Mouse (Mus musculus): ENCODE measurements at regions not wholly inside any gene's neighbourhood (a gene's known extent, or its start where the extent isn't known, plus 50 kb on each side); places are given as distances from the start of the nearest gene placed in this dataset.

DNA sequence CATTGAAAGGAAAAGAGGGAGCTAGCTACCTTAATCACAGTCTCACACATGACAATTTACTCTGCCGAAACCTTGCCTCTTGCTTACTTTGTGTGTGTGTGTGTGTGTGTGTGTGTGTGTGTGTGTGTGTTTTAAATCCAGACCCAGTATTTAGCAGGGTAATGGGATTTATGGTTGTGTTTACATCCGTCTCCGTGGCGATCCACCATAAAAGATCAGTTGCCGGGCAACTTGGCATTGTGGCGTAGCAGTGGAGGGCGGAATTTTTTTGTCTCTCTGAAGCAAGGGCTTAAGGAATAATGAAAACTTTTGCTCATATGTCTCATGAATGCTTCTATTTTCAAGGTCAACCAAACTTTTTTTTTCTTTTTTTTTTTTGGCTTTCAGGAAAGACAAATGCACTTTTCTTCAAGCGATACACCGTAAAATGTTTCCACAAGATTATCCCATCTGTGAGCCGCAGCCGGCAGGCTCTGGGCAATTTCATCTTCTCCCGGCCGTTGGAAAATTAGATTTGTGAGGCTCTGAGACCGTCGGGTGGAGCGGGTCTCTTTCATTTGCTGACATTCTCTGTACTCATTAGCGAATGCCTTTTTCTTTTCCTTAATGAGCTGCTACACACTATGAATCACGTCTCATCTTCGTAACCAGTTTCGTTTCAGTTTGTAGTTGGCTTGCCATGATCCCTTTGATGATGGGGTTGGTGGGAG is 53.9 kb upstream of the Ptch1 start:
- ATAC-seq (ENCODE audit: poor library complexity, severe bottlenecking), result no peak

DNA sequence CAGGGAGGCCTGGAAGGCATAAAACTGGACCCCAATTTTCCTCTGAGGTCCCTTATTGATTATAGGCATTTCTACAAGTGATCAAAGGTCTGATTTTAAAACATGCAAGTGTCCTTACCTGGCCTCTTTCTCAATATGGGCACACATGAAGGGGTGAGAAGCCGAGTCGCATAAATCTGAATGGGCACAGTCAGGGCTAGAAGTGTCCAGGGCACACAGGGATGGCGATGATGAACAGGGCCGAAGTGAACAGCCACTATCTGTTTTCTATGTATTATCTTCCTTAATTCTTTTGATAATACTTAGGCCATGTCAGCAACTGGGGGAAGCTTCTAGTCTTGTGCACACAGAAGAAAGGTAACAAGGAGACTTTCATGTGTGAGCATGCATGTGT is 54.5 kb upstream of the Ptch1 start:
- ATAC-seq (ENCODE audit: poor library complexity, severe bottlenecking), result no peak

DNA sequence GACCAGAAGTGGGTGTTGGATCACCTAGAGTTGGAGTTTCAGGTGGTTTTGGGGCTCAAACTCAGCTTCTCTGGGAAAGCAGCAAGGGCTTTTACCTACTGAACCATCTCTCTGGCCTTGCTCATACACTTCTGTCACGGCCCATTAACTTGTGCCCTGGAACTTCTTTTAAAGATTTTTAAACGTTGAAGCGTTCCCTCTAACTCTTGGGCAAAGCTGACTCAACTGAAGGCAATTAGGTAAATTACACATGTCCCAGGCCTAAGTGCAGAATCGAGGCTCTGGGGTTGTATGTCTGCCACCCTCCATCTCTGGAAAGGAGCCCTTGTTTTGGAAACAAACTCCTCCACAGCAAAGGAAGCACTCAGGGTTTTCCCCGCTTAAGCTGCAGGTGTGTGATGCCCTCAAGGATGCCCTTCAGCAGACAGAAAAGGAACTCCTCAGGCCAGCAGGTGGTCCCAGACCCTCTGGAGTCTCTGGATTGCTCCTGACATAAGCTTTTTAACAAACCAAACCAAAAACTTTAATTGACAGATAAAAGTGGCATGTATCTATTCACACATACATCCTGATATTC is 58.5 kb upstream of the Ptch1 start:
- ATAC-seq (ENCODE audit: poor library complexity, severe bottlenecking), result no peak

DNA sequence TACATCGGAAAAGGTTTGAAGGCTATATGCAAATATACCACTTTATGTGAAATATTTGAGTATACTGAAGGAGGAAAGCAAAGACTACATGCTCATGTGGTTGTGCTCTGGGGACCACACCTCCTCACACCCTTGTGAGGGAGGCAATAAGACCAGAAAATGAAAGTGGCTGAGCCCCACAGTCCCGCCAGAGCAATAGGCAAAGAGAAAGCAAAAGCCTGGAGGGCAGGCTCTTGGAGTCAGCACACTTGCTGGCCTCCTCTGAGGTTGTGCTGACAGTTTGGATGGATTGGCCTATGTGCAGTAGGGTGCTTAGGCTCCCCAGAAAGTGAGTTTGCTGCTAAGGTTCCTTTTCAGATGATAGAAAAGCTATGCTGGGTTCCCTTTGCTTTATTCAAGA is 60.9 kb upstream of the Ptch1 start:
- no peak for ATAC-seq (ENCODE audit: poor library complexity, severe bottlenecking)

DNA sequence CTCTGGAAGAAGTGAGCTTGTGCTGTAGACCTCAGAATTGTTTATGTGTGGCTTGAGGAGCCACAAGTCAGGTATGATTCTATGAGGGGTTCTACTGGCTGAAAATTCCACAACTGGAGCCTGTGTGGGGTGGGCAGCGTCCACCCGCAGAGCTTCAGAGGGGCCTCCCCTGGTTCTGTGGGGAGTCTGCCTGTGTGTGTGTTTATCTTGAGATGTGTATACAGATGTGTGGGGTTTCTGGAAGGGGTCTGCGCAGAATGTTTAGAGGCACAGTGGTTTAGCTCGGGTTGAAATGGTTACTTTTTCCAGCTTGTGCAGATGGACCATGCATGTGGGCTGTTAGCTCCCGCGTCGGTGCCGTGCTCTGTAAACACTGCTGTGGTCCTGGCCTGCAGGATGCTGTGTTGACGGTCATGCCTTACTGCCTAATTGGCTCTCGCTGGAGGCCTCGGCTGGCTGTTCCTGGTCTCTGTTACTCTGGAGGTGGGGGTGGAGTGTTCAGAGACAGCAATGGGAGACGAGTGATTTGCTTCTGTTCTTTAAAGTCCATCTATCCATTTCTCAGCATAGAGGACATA is 68.3 kb upstream of the Ptch1 start:
- ATAC-seq (ENCODE audit: poor library complexity, severe bottlenecking), result no peak

DNA sequence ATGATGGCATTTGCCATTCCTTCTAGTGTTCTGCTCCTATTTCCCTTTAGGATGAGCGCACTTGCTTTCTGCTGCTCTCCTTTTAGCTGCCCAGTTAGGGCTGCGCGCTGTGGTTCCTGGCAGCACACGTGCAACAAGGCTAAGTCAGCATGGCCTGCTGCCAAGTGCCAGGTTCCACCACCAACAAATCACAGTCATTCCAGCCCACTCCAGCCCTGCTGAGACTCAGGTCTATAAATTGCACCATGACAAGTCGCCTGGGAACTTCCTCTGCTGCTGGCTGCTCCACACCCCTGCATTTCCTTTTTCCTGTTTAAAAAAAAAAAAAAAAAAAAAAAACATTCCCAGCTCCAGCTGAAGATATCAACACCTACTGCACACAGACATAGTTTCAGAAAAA is 69.2 kb upstream of the Ptch1 start:
- ATAC-seq (ENCODE audit: poor library complexity, severe bottlenecking), result no peak

DNA sequence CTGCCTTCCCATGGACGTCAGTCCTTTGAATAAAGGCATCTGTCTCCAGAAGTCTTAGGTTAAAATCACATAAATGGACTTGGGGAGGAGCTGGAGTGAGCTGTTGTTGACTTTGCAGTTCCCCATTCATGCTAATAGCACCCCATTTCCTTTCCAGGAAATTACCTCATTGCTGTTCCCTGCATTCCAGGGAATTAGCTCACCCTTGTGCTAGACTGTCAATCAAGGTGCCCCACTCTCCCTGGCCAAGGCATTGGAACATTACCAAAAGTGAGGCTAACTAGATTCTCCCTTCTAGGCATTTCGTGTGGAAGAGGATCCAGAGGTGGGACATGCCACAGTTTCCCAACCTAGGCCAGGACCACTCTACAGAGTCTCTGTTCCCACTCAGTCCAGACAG is 70.0 kb upstream of the Ptch1 start:
- no peak for ATAC-seq (ENCODE audit: poor library complexity, severe bottlenecking)

DNA sequence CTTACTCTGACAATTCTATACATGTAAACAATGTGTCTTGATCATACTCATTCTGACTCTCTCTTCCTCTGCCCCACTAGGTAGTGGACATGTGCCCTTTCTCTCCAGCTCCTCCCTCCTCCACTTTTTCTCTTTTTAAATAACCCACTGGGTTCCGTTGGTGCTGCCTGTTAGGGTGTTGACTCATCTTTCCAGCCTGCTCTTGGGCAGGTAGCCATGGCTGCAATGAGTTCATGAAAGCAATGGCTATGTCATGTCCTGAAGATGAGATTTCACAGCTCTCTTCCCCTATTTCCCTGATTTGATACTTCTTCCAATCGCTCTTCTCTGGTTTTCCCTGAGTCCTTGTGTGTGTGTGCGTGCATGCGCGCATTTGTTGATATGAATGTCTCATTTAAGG is 70.9 kb upstream of the Ptch1 start:
- no peak for ATAC-seq (ENCODE audit: poor library complexity, severe bottlenecking)

DNA sequence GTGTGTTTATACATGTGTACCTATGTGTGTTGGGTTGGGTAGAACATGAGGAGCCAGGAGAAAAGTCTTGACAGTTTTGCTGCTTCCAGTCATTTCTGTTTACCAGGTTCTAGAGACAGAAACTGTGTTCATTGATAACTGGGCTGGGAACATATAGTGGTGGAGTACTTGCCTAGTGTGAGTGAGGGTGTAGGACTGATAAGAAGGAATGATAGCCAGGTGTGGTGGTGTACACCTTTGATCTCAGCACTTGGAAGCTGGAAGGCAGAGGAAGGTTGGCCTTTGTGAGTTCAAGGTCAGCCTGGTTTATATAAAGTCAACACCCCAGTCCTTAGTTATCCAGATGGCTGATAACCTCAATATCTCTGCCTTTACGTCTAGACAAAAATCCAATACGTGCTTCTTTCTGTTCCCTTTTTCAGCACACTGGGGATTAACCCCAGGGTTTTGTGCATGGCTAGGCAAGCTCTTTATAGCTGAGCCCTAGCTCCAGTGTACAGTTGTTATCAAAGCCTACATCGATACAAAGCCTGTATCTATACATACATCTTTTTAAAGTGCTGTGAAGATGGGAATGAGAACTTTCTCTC is 75.8 kb upstream of the Ptch1 start:
- no peak for ATAC-seq (ENCODE audit: poor library complexity, severe bottlenecking)

DNA sequence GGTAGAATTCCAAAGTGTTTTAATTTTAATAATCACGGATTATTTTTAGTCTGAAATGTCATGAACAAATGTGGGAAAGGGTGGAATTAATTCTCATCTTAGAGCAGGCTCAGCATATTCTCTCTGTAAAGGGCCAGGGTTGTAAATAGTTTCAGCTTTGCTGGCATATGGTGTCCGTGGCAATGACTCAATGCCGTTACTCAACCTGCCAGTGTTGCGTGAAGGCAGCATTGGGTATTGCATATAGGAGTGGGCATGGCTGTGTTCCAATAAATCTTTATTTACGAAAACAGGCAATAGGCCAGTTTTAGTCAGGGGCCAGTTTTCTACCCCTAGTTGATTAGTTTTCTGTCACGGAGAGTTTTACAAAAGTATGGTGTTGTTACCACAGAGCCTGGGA is 81.1 kb upstream of the Ptch1 start:
- ATAC-seq (ENCODE audit: poor library complexity, severe bottlenecking), result no peak

DNA sequence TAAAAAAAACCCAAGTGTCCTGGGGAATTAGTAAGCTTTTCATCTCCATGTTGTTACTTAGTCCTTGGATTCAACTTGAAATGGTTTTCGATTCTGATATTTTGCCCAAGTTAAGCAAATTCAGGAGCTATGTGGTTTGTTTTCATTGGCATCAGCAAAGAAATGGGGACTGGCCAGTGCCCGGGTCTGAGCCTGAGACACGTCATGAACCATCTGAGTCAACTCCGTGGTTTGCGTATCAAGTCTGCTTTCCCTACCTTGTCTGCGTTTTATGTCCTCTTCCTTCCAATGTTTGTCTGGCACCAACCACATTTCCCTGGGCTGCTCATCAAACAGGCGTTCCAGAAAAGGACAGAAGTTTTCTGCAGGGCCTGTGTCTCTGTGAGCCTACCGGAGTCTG is 83.7 kb upstream of the Ptch1 start:
- ATAC-seq (ENCODE audit: poor library complexity, severe bottlenecking), result no peak

DNA sequence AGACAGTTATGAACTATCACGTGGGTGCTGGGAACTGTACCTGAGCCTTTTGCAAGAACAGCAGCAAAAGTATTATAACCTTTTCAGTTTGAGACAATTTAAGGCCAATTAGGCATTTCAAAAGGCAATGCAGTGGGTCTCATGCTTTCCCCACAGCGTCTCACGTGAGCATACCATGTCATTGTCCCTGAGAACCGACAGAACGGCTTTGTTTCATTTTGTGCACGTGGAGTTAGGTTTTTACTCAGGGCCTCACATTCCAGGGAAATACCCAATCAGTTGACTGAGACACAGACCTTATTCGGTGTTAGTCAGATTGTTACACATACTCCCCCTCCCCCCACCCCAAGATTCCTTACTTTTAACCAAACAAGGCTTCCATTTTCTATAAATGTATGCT is 86.0 kb upstream of the Ptch1 start:
- no peak for ATAC-seq (ENCODE audit: poor library complexity, severe bottlenecking)

DNA sequence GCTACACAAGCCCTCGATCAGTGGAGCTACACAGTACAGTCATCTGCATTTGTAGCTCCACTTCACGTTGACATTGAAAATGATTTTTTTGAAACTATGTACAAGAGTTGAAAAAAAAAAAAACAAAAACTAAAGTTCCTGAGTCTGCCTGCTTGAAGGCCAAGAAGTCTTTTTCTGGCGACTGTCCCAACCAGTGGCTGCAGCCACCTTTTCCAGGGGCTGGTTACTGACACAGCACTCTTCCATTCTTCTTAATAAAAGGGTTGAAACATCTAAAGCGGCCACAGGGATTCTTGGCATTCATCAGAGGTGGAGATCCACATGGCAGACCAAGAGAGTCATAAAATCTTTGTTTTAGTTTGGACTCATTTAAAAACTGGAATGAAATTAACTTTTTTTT is 87.0 kb upstream of the Ptch1 start:
- ATAC-seq (ENCODE audit: poor library complexity, severe bottlenecking), result no peak

DNA sequence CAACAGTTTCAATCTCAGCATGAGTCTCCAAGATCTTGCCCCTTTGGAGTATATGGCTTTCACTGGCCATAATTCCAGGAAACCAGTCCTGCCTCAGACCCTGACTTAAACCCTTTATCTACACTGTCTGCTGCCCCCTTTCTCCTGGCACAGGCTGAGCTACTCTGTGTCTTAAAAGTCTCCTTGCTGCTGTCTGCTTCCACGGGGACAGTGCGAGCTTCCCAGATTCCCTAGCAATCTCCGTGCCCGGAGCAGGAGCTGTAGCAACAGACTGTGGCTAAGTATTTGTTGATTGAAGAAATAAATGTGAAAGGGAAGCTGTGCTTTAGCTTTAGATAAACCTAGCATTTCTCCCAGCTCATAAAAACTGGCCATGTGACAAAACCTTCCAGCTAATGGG is 95.2 kb upstream of the Ptch1 start:
- no peak for ATAC-seq (ENCODE audit: poor library complexity, severe bottlenecking)

DNA sequence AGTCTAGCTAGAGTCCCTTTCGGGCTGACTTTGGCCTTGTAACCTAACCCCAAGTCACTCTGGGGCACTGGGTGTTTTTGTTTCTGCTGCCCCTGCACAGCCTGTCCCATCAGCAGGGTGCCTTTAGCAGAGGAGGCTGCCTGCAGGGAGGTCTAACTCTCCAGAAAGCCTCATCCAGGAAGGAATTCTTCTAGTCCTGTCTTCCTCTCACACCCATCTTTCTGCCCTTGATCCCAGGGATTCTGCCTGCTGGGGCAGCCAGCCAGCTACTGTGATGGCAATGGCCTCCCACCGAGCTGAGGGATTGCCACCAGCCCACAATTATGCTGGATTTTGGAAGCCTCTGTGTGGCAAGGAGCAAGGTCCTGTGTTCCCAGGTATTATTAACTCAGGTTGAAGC is 95.6 kb upstream of the Ptch1 start:
- no peak for ATAC-seq (ENCODE audit: poor library complexity, severe bottlenecking)

DNA sequence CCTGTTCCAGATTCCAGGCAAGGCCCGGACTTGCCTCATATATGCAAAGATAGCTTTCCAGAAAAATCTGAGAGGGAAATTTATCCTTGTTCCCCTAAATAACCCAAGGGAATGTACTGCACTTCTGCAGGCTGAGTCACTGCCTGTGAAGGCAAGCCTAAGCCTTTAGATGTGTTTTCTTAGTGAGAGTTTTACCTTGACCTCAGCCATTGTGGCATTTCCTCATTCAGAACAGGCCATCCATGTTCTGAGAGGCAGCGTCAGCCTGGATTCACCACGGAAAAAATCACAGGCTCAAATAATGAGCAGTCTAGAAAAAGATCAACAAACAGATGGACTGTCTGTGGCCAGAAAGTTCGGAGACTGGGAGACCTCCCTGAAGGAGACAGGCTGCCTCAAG is 99.0 kb upstream of the Ptch1 start:
- no peak for ATAC-seq (ENCODE audit: poor library complexity, severe bottlenecking)

DNA sequence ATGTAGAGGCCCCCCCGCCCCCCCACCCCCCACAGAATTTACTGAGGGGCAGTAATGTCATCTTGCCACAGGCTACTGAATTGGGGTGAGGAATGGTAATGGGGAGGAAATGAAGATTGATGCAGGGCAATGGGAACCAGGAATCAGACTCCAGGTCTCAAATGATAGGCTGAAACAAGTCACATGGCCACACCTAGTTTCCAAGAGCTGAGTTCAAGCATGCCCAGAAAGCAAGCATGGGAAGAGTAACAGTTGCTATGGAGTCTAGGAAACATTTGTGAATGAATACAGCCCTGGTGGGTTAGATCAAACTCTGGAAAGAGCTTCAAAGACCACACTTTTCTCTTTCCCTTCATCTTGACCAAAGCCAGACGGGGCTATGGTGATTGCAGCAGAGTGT is 104.3 kb upstream of the Ptch1 start:
- no peak for ATAC-seq (ENCODE audit: poor library complexity, severe bottlenecking)

DNA sequence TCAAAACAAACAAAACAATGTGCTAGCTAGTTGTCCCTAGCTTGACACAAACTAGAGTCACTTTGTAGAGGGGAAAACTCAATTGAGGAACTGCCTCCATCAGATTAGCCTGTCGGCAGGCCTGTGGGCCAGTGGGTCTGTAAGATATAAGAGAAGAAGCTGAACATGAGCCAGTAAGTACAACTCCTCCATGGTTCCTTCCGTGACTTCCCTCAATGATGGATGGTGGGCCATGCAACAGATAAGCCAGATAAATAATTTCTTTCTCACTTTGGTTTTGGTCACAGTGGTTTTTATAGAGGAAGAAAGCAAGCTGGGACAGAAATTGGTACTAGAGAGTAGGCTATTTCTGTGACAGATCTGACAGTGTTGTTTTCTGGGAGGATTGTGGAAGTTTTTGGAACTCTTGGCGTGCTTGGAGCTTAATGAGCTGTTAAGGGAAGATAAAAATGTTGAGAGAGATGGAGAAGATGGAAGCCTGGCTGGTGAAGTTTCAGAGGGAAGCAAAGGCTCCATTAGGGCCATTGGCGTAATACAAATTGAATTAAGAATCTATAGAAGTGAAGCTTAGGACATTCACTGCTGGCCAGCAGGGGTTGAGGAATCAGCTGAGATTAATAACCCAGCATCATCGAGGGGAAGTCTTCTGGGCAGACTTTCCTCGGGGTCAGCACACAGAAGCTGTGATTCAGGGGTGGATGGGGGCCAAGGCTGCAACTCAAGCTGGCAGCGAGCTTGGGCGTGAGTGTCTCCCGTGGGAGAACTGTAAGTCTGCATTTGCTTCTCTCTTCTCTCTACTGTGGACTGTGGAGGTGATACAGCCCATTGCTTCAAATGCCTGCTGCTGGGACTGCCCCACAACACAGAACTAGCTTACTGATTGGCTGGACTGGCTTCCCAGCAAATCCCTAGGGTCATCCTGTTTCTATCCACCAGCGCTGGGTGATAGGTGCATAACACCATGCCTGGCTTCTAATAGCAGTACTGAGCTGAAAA is 105.2 kb upstream of the Ptch1 start:
- ATAC-seq (ENCODE audit: poor library complexity, severe bottlenecking), result no peak

DNA sequence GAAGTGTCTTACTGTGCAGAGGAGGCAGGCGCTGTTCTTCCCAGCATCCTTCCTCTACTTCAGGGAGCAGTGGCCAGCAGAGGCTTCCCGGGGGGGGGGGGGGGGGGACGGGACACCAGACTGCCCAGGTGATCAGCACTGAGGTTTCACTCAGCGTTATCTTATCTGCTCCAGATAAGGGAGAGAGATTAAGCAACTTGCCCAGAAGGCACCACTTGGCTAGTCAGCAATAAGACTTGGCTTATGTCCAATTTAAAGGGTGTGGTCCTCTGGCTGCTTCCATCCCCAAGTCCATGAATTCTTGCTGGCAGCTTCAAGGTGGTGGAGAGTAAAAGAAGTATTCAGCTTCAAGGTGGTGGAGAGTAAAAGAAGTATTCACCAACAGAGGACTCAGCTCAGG is 108.9 kb upstream of the Ptch1 start:
- ATAC-seq (ENCODE audit: poor library complexity, severe bottlenecking), result no peak

DNA sequence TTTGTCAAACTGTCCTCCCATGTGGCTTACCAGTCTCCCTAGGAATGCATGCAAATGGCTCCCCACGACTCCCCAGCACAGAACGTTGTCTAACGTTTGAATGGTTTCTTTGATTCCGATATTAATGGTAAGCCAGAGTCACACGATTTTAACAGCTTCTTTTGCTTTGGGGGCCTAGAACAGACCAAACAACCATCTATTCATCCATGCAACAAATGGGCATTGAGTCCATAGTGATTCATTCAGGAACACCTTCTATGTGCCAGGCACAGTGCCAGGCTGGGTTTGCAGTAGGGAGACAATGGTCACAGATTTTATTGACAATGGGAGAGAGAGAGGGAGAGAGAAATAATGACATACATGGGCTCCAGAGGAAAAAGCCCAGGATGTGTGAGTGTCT is 118.6 kb upstream of the Ptch1 start:
- ATAC-seq (ENCODE audit: poor library complexity, severe bottlenecking), result no peak

DNA sequence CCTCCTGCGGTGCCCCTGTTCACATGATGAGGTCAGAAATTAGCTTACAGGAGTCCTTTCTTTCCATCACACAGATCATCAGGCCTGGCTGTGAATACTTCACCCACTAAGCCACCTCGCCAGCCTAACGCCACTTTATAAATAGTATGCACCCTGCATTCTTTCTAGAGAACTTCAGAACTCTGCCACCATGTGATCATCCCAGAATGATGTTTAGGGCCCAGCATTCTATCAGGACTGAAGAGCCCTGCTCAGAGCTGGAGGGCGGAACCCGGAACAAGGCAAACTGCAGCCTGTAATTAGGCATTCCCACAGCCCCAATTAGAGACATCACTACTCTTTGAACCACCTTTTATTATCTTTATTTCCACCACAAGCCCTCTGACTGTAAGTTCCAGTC is 120.2 kb upstream of the Ptch1 start:
- ATAC-seq (ENCODE audit: poor library complexity, severe bottlenecking), result no peak

Measured in megakaryocyte, adult 5-6 weeks (primary cell).